9 mouse cellular contexts compared by ENCODE assay signal in the genomic region with DNA sequence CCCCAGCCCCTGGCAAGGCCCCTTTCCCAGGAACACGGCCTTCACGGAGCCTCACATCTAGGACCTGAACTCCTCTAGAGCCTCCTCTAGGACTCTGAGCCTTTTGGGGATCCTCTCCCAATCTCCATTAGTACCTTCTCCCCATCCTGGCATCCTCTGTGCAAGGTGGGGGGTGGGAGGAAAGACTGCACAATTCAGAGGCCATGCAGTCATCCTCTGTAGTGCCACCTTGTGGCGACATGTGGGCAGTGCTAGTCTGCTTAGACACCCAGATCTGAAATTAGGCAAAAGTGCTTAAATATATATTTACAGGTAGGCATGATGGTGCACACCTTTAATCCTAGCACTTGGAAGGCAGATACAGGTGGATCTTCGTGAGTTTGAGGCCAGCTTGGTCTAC. TPM values are rescaled to one million over a fixed set of nuclear protein-coding genes. Genes with fewer than 3 reads are reported as not detected.
DNase-seq lines count a peak whose midpoint lies in the region; ATAC-seq lines count a peak whose summit lies in the region.
"Had no signal": no experiment of that assay in that cellular context is flagged by ENCODE, and none has a peak within 500 bp of the region (broad histone marks: within the 10 kb centered on the region; RNA-seq: fewer than 3 reads in every experiment).

No protein-coding gene starts in this region.

- H3K9me3 ChIP-seq in liver, embryonic 12.5 days (replicated peaks): no peaks in the 10 kb centered on the region
- H3K9me3 ChIP-seq: heart, embryonic 13.5 days had no signal

- no peak overlapping the region for H3K4me2 ChIP-seq in liver, embryonic 12.5 days
- H3K4me2 ChIP-seq: heart, embryonic 13.5 days had no signal

- peaks cover 43% of the 10 kb centered on the region for H3K27me3 ChIP-seq in liver, embryonic 12.5 days (replicated peaks)

- DNase-seq in liver (peak; percentile 41), NIH3T3 (ENCODE audit: low read depth) (peak; percentile 65)
- DNase-seq in cerebellum, adult 11-12 months: peak; percentile 70
- peak; percentile 10 for DNase-seq in gastrocnemius, postnatal 14 days
- peak; percentile 35 to 47 for DNase-seq in left cerebral cortex, postnatal 36 days (ENCODE audit: low spot score in 2 of 2)
- no peak for DNase-seq in spleen, adult 12 weeks (ENCODE audit: low spot score)

- ATAC-seq in liver, embryonic 12.5 days: no peak
- ATAC-seq in neutrophil, adult 5-6 weeks (ENCODE audit: extremely low read depth, insufficient number of reproducible peaks, low FRiP score, poor library complexity, severe bottlenecking): 0 out of 2 replicates have a peak, but pooled peaks have one; percentile 13

- H3K4me3 ChIP-seq in liver, embryonic 12.5 days: no peak overlapping the region
- H3K4me3 ChIP-seq: heart, embryonic 13.5 days had no signal

- H3K9ac ChIP-seq in liver, embryonic 12.5 days: no peak overlapping the region
- H3K9ac ChIP-seq: heart, embryonic 13.5 days had no signal

- intact Hi-C loops in gastrocnemius, postnatal 14 days (cut with DNase I; ENCODE audit: low total_unique reads): no loop called here
- intact Hi-C loops in left cerebral cortex, postnatal 36 days (cut with DNase I): no loop called here

- H3K4me1 ChIP-seq in liver, embryonic 12.5 days: no peaks in the 10 kb centered on the region

- no peaks in the 10 kb centered on the region for H3K36me3 ChIP-seq in liver, embryonic 12.5 days
- H3K36me3 ChIP-seq: heart, embryonic 13.5 days had no signal

- WGBS in liver, embryonic 12.5 days (ENCODE audit: insufficient replicate concordance): 37% methylated on average over 4 of the region's 4 CpGs

- H3K27ac ChIP-seq in liver, embryonic 12.5 days: no peak overlapping the region
- H3K27ac ChIP-seq: heart, embryonic 13.5 days had no signal

RNA-seq across cellular contexts. Expression of a gene that starts 15.0 kb away (rescaled TPM):
- polyA plus RNA-seq in liver, embryonic 12.5 days (2016; fragmentation: Nextera tagmentation; extraction: Ambion mirVana): not detected in 2 replicates
- not detected for total RNA-seq in gastrocnemius, postnatal 14 days (2021)
- total RNA-seq in left cerebral cortex, postnatal 36 days (2021): under 1 TPM in 1 of 2 experiments, not detected in 1; 0.17 TPM
- not detected in 2 replicates for total RNA-seq in neutrophil, adult 5-6 weeks (2017)
- polyA plus RNA-seq: heart, embryonic 13.5 days had no signal
